Mouse (Mus musculus) bone marrow macrophage, adult 2 months (primary cell): Measurements from ENCODE around the gene Ppig.

ENCODE experiments used
- CTCF ChIP-seq: IDR thresholded peaks from 2 replicates; pipeline ENCODE4 v1.5.1; 2012; ENCODE audit warnings: low read depth, mild to moderate bottlenecking, low read length, moderate library complexity
- POLR2A ChIP-seq: IDR thresholded peaks from 2 replicates; pipeline ENCODE4 v1.6.1; 2012; ENCODE audit warnings: mild to moderate bottlenecking, low read depth, low read length, borderline replicate concordance

DNA sequence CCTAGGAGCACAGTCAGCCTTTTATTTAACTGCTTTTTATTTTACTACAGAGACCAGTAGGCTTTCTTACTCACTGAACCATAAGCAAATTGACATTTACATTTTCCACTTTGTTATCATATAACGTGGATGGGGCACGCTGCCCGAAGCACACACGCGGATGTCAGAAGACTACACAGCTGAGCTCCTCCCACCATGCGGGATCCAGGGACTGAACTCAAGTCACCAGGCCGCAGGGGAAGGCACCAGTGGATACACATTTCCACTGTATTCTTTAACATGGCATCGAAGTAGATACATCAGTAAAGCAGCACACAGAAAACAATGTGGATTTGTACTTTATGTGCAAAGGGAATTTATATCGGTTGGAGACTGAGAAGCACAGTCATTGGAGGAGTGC lies 47.1 kb upstream of the Ppig start:
- TF ChIP-seq POLR2A (no peak), CTCF (no peak)
